Mouse (Mus musculus): ENCODE measurements at regions not wholly inside any gene's neighbourhood (a gene's known extent, or its start where the extent isn't known, plus 50 kb on each side); places are given as distances from the start of the nearest gene placed in this dataset.

- TF ChIP-seq POLR2A (IDR thresholded peaks at IDR 0.05; ENCODE audit: insufficient read depth, low read depth, low read length) = no peak
- no peak for TF ChIP-seq CTCF (IDR thresholded peaks at IDR 0.05; ENCODE audit: insufficient read depth, low read depth, low read length)
Measured at GRCm38 (mm10) chr3:51145985-51146384, 78.3 kb upstream of the Noct start.
